Mouse (Mus musculus) small intestine, adult 2 months (tissue): ENCODE data around the gene Phox2a.
A peak's percentile ranks its signal among the peaks of the same experiment; 100 is the strongest.

Experiments
- CTCF ChIP-seq: fragments of 200-500 bp; IDR thresholded peaks from 2 replicates; pipeline ENCODE4 v1.5.1; 2012; ENCODE audit warnings: low read depth, mild to moderate bottlenecking, control low read depth, inconsistent platforms, low read length, moderate library complexity, mixed read lengths; ENCODE audit not compliant: insufficient replicate concordance, insufficient read length; ENCODE audit errors: extremely low read depth
- POLR2A ChIP-seq: fragments of 200-500 bp; IDR thresholded peaks from 2 replicates; pipeline ENCODE4 v1.6.1; 2012; ENCODE audit warnings: low read depth, mild to moderate bottlenecking, control low read depth, inconsistent platforms, low read length, moderate library complexity

GRCm38 (mm10) chr7:101837606-101838471, 19.7 kb downstream of the Phox2a start, which contains the start of gene Inppl1:
- peak; percentile 12; the same call in 1 of the 2 replicates for TF ChIP-seq POLR2A
- peak; percentile 47; the same call in 1 of the 2 replicates for TF ChIP-seq CTCF
